Mouse (Mus musculus): ENCODE measurements at regions not wholly inside any gene's neighbourhood (a gene's known extent, or its start where the extent isn't known, plus 50 kb on each side); places are given as distances from the start of the nearest gene placed in this dataset.

- TF ChIP-seq CTCF (IDR thresholded peaks at IDR 0.05; ENCODE audit: low read depth), result no peak
- no peak for TF ChIP-seq EP300 (IDR thresholded peaks at IDR 0.05; ENCODE audit: low read depth)
Measured at GRCm38 (mm10) chr13:44376160-44376488, 353.1 kb upstream of the Jarid2 start.

Measured in heart, postnatal 0 days (tissue).